Mouse (Mus musculus): ENCODE measurements around the gene Pitpnm3. TPM values are rescaled to one million over a fixed set of nuclear protein-coding genes. Genes with fewer than 3 reads are reported as not detected.
A peak's percentile ranks its signal among the peaks of the same experiment; 100 is the strongest.

Pitpnm3 gene
- polyA plus RNA-seq, 1 experiment from 2014 or later: 0.03 TPM

DNA sequence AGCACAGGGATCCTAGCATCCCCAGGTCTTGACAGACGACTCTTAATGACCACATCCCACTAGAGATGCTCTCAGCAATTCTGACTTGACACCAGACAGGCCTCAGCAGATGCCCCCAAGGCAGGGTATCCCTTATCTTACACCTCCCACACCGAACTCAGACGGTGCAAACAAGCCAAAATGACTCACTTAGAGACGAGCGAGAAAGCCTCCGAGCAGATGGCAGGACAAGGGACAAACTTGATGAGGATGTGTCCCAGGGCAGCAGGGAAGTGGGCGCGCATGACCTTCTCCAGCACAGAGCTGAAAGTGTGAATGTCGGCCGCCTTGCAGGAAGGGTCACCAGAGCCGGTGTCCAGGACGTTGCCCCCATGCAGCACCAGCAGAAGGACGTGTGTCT lies 61.3 kb downstream of the Pitpnm3 start:
- no peak for DNase-seq (ENCODE audit: low spot score)
- H3K36me3 ChIP-seq: no peaks in the 10 kb centered on the region
- H3K27me3 ChIP-seq (ENCODE audit: low read depth, poor library complexity, severe bottlenecking): no peaks in the 10 kb centered on the region
- no peak overlapping the region for H3K4me3 ChIP-seq
- H3K27ac ChIP-seq: no peak overlapping the region
- WGBS: 81% methylated on average over 13 of the region's 13 CpGs
- H3K4me1 ChIP-seq: peaks cover 11% of the 10 kb centered on the region
- H3K9me3 ChIP-seq (replicated peaks): no peaks in the 10 kb centered on the region

DNA sequence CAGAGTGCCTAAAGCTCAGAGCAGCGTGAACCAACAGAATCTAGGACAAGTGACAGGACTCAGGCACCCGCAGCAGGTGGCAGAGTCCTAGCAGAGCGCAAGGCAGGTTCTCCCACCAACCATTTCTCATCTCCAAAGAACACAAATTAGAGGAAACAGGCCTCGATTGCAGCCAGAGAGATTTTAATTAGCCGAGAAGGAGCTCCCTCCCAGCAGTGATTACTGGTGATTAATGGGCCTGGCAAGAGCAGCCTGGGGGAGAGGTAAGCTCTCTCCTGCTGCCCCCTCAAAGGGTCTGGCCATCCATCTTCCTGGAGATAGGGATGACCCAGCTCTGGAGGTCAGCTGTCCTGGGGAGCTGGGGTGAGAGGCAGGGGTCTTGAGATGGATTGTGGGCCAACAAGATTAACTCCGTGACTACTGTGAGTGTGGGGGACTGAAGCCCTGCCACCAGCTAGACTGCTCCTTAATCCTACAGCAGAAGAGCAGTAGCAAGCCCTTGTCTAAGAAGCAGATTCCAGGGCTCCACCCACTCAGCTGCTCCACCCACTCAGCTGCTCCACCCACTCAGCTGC lies 63.2 kb downstream of the Pitpnm3 start:
- no peaks in the 10 kb centered on the region for H3K36me3 ChIP-seq
- no peaks in the 10 kb centered on the region for H3K9me3 ChIP-seq (replicated peaks)
- H3K4me1 ChIP-seq: peaks cover 11% of the 10 kb centered on the region
- WGBS: 15% methylated on average over 6 of the region's 6 CpGs
- no peaks in the 10 kb centered on the region for H3K27me3 ChIP-seq (ENCODE audit: low read depth, poor library complexity, severe bottlenecking)
- H3K4me3 ChIP-seq: no peak overlapping the region
- H3K27ac ChIP-seq: 0 out of 2 replicates have a peak overlapping the region, but pooled peaks have one; percentile 12
- no peak for DNase-seq (ENCODE audit: low spot score)

DNA sequence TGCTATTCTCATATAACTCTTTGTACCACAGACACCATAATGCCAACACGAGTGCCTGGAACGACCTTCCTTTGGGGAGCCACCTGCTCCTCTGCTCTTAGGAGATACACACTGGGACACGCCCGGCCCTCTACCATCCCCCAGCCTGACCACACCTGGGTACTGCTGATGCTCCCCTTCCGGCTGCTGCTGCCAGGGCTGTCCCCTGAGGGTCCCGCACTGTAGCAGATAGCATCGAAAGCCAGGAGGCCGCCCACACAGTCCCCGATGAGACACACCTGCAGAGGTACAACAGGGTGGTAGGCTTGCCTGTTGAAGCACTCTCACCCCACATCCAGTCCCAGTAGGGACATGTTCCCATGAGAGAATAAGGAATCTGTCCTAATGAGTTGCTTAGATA lies 64.8 kb downstream of the Pitpnm3 start:
- H3K4me1 ChIP-seq: peaks cover 11% of the 10 kb centered on the region

DNA sequence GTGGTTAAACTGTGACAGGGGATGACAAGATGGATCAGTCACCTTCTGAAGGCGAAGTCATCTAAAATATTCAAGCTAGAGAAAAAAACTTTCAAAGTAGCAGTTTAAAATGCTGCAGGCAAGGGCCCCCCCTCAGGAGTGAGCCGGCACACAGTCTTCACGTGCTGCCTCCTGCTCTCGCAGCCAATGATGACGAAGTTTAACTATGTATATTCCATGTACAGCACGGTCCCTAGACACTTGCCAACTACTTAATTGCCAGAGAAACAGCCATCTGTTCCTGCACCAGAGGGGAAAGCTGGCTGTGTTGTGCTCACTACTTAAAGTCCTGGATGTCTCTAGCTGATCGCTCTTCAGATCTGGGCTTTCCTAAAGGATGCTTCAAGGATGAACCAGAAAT lies 67.6 kb downstream of the Pitpnm3 start:
- no peaks in the 10 kb centered on the region for H3K36me3 ChIP-seq
- no peak overlapping the region for H3K27ac ChIP-seq
- no peaks in the 10 kb centered on the region for H3K27me3 ChIP-seq (ENCODE audit: low read depth, poor library complexity, severe bottlenecking)
- 77% methylated on average over 7 of the region's 7 CpGs for WGBS
- no peak overlapping the region for H3K4me3 ChIP-seq
- DNase-seq (ENCODE audit: low spot score): no peak
- no peaks in the 10 kb centered on the region; the same call in 1 of the 2 replicates for H3K9me3 ChIP-seq (replicated peaks)
- H3K4me1 ChIP-seq: peaks cover 11% of the 10 kb centered on the region

More for the DNA sequence above, 64.8 kb downstream of the Pitpnm3 start:
- Histone ChIP-seq H3K27me3 (ENCODE audit: low read depth, poor library complexity, severe bottlenecking) (no peaks in the 10 kb centered on the region), H3K4me3 (no peak overlapping the region), H3K9me3 (replicated peaks) (no peaks in the 10 kb centered on the region), H3K27ac (no peak overlapping the region), H3K36me3 (no peaks in the 10 kb centered on the region)
- DNase-seq (ENCODE audit: low spot score): no peak
- WGBS: 85% methylated on average over 9 of the region's 9 CpGs

DNA sequence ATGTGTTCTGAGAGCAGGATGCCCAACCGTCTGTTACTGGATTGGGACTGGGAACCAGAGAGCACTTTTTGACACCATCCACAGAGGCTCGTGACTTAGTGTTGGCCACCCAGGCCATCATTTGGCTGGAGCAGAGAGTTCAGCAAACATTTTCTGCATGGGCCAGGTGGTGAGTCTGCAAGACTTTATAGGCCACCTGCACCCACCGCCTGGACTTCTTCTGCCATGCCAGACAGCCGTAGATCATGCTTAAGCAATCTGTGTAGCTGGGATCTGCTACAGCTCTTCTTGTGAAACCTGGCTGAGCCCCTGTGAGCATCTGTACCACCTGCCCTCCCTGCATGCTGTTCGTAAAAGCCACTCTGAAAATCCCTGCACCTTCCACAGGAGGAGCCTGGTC lies 68.3 kb downstream of the Pitpnm3 start:
- Histone ChIP-seq H3K27ac (no peak overlapping the region), H3K27me3 (ENCODE audit: low read depth, poor library complexity, severe bottlenecking) (no peaks in the 10 kb centered on the region), H3K36me3 (no peaks in the 10 kb centered on the region), H3K4me1 (peaks cover 6% of the 10 kb centered on the region), H3K9me3 (replicated peaks) (no peaks in the 10 kb centered on the region; the same call in 1 of the 2 replicates), H3K4me3 (no peak overlapping the region)
- WGBS: 68% methylated on average over 5 of the region's 5 CpGs
- DNase-seq (ENCODE audit: low spot score): no peak

DNA sequence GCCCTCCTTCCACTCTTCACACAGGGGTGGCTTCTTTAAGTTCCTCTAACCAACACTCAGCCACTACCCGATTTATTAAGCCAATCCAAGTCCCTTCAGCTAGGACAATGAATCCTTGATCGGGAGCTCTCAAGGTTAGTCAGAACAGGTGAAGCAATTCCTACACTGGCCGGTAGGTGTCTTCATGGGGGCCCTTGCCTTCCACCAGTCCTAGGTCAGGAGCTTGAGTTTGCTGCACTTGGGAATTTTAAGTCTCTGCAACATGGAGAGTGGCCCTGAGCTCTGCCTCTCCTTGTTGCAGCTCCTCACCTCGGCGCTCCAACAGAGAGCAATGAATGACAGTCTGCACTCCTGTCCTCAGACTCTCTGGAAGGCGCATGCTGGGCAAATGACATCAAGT lies 69.2 kb downstream of the Pitpnm3 start:
- no peaks in the 10 kb centered on the region for H3K4me1 ChIP-seq
- H3K9me3 ChIP-seq (replicated peaks): no peaks in the 10 kb centered on the region; the same call in 1 of the 2 replicates
- H3K27ac ChIP-seq: no peak overlapping the region
- DNase-seq (ENCODE audit: low spot score): peak; percentile 51
- H3K4me3 ChIP-seq: no peak overlapping the region
- H3K36me3 ChIP-seq: no peaks in the 10 kb centered on the region
- 0 out of 2 replicates have a peak, but pooled peaks cover 1% of the 10 kb centered on the region for H3K27me3 ChIP-seq (ENCODE audit: low read depth, poor library complexity, severe bottlenecking)
- 37% methylated on average over 6 of the region's 6 CpGs for WGBS

DNA sequence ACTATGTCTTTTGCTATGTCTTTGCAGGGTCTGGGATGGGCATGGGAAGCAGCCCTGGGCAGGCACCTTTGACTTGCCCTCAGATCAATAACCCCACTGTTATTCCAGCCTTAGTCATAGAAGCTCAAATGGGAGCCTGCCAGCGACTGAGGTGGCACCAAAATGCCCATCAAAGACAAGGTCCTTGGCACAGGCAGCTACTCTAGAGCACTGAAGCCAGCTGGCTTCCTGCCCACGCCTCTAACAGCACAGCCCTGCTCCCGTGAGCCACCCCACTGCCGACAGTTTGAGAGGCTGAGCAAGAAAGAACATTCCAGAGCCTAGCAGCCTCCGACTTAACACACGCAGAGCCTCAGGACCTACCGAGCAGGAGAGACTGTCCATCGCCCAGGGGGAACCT lies 70.5 kb downstream of the Pitpnm3 start:
- DNase-seq (ENCODE audit: low spot score): no peak
- Histone ChIP-seq H3K9me3 (replicated peaks) (no peaks in the 10 kb centered on the region; the same call in 1 of the 2 replicates), H3K27me3 (ENCODE audit: low read depth, poor library complexity, severe bottlenecking) (0 out of 2 replicates have a peak, but pooled peaks cover 4% of the 10 kb centered on the region), H3K36me3 (no peaks in the 10 kb centered on the region), H3K4me3 (no peak overlapping the region), H3K27ac (no peak overlapping the region), H3K4me1 (no peaks in the 10 kb centered on the region)
- 96% methylated on average over 8 of the region's 8 CpGs for WGBS

DNA sequence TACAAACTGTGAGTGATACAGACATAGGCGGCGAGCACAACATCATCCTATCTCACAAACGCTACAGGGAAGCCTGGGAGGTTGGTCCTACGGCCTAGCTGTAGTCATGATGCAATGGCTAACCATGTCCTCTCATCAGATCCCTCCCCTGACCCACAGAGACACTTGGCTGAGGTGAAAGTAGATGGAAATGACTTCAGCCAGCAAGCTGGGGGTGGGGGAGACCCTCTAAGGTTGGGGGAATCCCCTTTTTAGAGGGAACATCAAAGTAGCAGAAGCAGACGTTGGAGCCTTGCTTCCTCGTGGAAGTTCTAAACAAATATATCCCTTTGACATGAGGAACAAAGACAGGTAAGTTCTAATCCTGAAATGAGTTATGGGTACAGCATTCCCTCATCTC lies 71.2 kb downstream of the Pitpnm3 start:
- WGBS: 82% methylated on average over 6 of the region's 6 CpGs
- no peak for DNase-seq (ENCODE audit: low spot score)
- 0 out of 2 replicates have a peak, but pooled peaks cover 4% of the 10 kb centered on the region for H3K27me3 ChIP-seq (ENCODE audit: low read depth, poor library complexity, severe bottlenecking)
- H3K36me3 ChIP-seq: no peaks in the 10 kb centered on the region
- no peak overlapping the region for H3K4me3 ChIP-seq
- no peak overlapping the region for H3K27ac ChIP-seq
- H3K9me3 ChIP-seq (replicated peaks): no peaks in the 10 kb centered on the region; the same call in 1 of the 2 replicates
- H3K4me1 ChIP-seq: no peaks in the 10 kb centered on the region

DNA sequence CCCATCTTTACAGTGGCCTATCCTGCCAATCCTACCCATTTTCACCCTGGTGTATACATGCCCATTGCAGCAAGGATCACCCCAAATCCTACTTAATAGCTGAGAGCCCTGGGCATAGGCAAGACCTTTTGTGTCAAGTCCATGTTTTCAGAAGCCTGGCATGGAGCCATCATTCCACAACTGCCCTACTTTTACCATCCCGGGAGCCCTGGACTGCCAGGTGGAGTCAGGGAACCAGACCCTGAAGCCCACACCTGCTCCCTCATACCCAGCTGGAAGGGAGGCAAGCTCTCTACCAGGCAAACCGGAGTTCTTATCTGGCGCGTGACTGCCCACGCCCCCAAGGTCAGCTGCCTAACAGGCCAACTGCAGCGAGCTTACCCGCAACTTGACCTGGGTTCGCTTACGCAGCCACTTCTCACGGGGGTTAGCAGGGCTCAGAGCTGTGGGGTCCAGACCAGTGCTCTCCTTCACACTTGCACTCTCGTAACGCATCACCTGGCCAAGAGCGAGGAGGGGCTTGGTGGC lies 74.4 kb downstream of the Pitpnm3 start:
- Histone ChIP-seq H3K27me3 (ENCODE audit: low read depth, poor library complexity, severe bottlenecking) (0 out of 2 replicates have a peak, but pooled peaks cover 4% of the 10 kb centered on the region), H3K9me3 (replicated peaks) (no peaks in the 10 kb centered on the region; the same call in 1 of the 2 replicates), H3K36me3 (no peaks in the 10 kb centered on the region), H3K4me3 (no peak overlapping the region), H3K4me1 (peaks cover 2% of the 10 kb centered on the region), H3K27ac (no peak overlapping the region)
- no peak for DNase-seq (ENCODE audit: low spot score)
- WGBS: 77% methylated on average over 13 of the region's 13 CpGs

DNA sequence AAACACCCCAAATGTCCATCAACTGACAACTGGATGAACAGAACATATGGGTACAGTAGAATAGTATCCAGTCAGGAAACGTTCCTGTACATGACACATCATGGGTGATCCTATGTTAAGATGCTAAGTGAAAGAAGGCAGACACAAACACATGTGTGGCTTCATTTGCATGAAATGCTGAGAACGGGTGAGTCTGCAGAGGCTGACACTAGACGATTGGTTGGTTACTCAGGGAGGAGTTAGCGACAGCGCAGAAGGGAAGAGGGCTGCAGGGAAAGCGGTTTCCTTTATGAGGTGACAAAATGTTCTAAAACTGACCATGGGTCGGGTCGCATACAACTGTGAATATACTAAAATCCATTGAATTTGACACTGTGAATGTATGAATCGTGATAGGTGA lies 75.2 kb downstream of the Pitpnm3 start:
- H3K27ac ChIP-seq: no peak overlapping the region
- no peak for DNase-seq (ENCODE audit: low spot score)
- no peak overlapping the region for H3K4me3 ChIP-seq
- WGBS: 75% methylated on average over 9 of the region's 9 CpGs
- 0 out of 2 replicates have a peak, but pooled peaks cover 4% of the 10 kb centered on the region for H3K27me3 ChIP-seq (ENCODE audit: low read depth, poor library complexity, severe bottlenecking)
- H3K36me3 ChIP-seq: no peaks in the 10 kb centered on the region
- no peaks in the 10 kb centered on the region; the same call in 1 of the 2 replicates for H3K9me3 ChIP-seq (replicated peaks)
- H3K4me1 ChIP-seq: peaks cover 10% of the 10 kb centered on the region

DNA sequence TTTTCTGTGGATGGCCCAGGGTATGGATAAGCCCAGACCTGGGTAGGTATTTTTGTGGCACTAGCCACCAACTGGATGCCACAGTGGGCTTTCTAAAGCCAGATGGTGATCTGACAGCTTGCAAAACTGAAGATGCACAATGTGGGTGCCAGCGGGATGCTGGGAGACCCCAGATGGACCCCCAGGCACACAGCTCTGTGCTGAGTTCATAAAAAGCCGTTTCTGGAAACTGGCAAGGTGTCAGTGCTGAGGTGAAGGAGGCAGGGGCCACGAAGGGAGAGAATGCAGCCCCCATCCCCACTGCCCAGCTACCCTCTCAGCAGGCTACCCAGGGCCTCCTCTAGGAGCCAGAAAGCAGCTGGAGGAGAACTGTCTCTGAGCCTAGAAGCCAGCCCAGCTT lies 78.4 kb downstream of the Pitpnm3 start:
- Histone ChIP-seq H3K9me3 (replicated peaks) (no peaks in the 10 kb centered on the region), H3K27me3 (ENCODE audit: low read depth, poor library complexity, severe bottlenecking) (peaks cover 20% of the 10 kb centered on the region), H3K4me1 (peaks cover 21% of the 10 kb centered on the region), H3K36me3 (no peaks in the 10 kb centered on the region), H3K4me3 (no peak overlapping the region), H3K27ac (no peak overlapping the region)
- 82% methylated on average over 3 of the region's 3 CpGs for WGBS
- no peak for DNase-seq (ENCODE audit: low spot score)

DNA sequence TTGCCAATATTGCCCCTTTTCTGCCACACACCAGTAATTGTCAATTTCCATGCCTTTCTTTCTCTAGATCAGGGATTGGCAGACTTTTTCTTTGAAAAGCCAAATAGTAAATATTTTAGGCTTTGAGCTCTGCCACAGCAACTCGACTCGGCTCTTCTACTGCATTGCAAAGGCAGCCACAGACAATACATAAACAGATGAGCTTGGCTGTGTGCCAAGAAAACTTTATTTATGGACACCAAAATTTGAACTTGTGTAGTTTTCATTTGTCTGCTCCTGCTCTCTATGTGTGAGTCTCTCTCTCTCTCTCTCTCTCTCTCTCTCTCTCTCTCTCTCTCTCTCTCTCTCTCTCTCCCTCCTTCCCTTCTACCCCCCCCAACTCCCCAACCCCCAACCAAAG lies 80.4 kb downstream of the Pitpnm3 start:
- H3K4me3 ChIP-seq: no peak overlapping the region
- H3K9me3 ChIP-seq (replicated peaks): no peaks in the 10 kb centered on the region
- no peak for DNase-seq (ENCODE audit: low spot score)
- peaks cover 36% of the 10 kb centered on the region for H3K27me3 ChIP-seq (ENCODE audit: low read depth, poor library complexity, severe bottlenecking)
- H3K27ac ChIP-seq: no peak overlapping the region
- no peaks in the 10 kb centered on the region for H3K36me3 ChIP-seq
- peaks cover 40% of the 10 kb centered on the region for H3K4me1 ChIP-seq
- 84% methylated on average over 2 of the region's 2 CpGs for WGBS

DNA sequence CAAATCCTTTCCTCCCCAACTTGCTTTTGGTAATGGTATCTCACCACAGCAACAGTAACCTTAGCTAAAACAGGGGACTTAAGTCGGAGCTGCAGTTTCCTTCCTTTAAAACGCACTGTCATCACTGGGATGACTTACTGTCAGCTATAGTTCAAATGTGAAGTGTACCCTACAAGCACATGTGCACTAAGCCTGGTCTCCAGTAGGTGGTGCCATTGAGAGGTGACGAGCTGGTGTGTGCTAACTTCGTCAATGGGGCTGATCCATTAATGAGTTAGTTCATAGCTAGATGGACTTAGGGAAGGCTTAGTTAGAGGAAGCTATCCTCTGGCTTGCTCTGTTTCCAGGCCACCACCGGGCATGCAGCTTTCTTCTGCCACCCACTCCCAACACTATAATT lies 82.9 kb downstream of the Pitpnm3 start:
- WGBS: 20% methylated on average over 5 of the region's 5 CpGs
- H3K4me3 ChIP-seq: no peak overlapping the region
- no peaks in the 10 kb centered on the region for H3K9me3 ChIP-seq (replicated peaks)
- peaks cover 52% of the 10 kb centered on the region for H3K27me3 ChIP-seq (ENCODE audit: low read depth, poor library complexity, severe bottlenecking)
- H3K36me3 ChIP-seq: peaks cover 6% of the 10 kb centered on the region
- peak; percentile 61 for DNase-seq (ENCODE audit: low spot score)
- H3K27ac ChIP-seq: no peak overlapping the region
- H3K4me1 ChIP-seq: peaks cover 40% of the 10 kb centered on the region
